Mouse (Mus musculus): Measurements from ENCODE around the gene Pecr. TPM values are rescaled to one million over a fixed set of nuclear protein-coding genes. Genes with fewer than 3 reads are reported as not detected.
"Not testable (repeated sequence)": the region's sequence is repeated elsewhere in the genome, so short reads cannot be mapped to it uniquely, and the experiment has no call there.

Pecr gene
- total and polyA plus RNA-seq, 3 experiments, result 10.7 to 15.5 TPM; not detected in 1

- TF ChIP-seq GATA1 (IDR thresholded peaks at IDR 0.05; ENCODE audit: low read depth, low read length) (peak; percentile 81), USF1 (IDR thresholded peaks at IDR 0.05; ENCODE audit: low read depth, low read length) (no peak), SMC3 (IDR thresholded peaks at IDR 0.05; ENCODE audit: low read depth, low read length) (no peak)
These were observed 57.8 kb downstream of the Pecr start (continued) for GRCm38 (mm10) chr1:72226172-72226886.

- not testable (repeated sequence) for H3K9me3 ChIP-seq (replicated peaks; ENCODE audit: insufficient read depth, low read length); H3K27ac ChIP-seq (ENCODE audit: control insufficient read depth, low read depth, low read length); H3K36me3 ChIP-seq (ENCODE audit: control insufficient read depth in 1 of 2, insufficient read depth in 2 of 2, low read length in 2 of 2); H3K27me3 ChIP-seq (ENCODE audit: control insufficient read depth in 1 of 2, insufficient read depth in 2 of 2, low read length in 2 of 2); H3K79me2 ChIP-seq (ENCODE audit: control insufficient read depth, insufficient read depth, low read length, poor library complexity); H3K4me1 ChIP-seq (ENCODE audit: control insufficient read depth in 1 of 2, insufficient read depth in 2 of 2, low read length in 2 of 2)
- Histone ChIP-seq H3K9ac (ENCODE audit: control insufficient read depth, low read depth, low read length, poor library complexity, severe bottlenecking) (peak overlapping the region; percentile 39), H3K4me3 (ENCODE audit: control insufficient read depth in 1 of 2, insufficient read depth in 1 of 2, low read depth in 2 of 2, low read length in 2 of 2) (peak overlapping the region; percentile 46 to 56)
- peak; percentile 90 for DNase-seq (ENCODE audit: low read depth, low spot score)
- 0 out of 2 replicates have a peak, but pooled peaks have one; percentile 10 for TF ChIP-seq ETS1 (IDR thresholded peaks at IDR 0.05; ENCODE audit: low read depth, low read length)
- TF ChIP-seq TBP (IDR thresholded peaks at IDR 0.05; ENCODE audit: low read depth, low read length), result peak; percentile 92; the same call in 1 of the 2 replicates
These were observed 58.4 kb downstream of the Pecr start for GRCm38 (mm10) chr1:72225720-72226171.

GRCm38 (mm10) chr1:72225054-72225718 lies 58.9 kb downstream of the Pecr start:
- Histone ChIP-seq H3K4me3 (ENCODE audit: control insufficient read depth in 1 of 2, insufficient read depth in 1 of 2, low read depth in 2 of 2, low read length in 2 of 2) (peak overlapping the region; percentile 46 to 56), H3K4me1 (ENCODE audit: control insufficient read depth in 1 of 2, insufficient read depth in 2 of 2, low read length in 2 of 2) (peaks cover 0 to 6% of the 10 kb centered on the region in 2 experiments; a peak in 1 of 4 replicates), H3K9ac (ENCODE audit: control insufficient read depth, low read depth, low read length, poor library complexity, severe bottlenecking) (peak overlapping the region; percentile 39), H3K36me3 (ENCODE audit: control insufficient read depth in 1 of 2, insufficient read depth in 2 of 2, low read length in 2 of 2) (no peaks in the 10 kb centered on the region), H3K27me3 (ENCODE audit: control insufficient read depth in 1 of 2, insufficient read depth in 2 of 2, low read length in 2 of 2) (peaks cover 0 to 4% of the 10 kb centered on the region in 2 experiments; a peak in 3 of 4 replicates), H3K79me2 (ENCODE audit: control insufficient read depth, insufficient read depth, low read length, poor library complexity) (no peaks in the 10 kb centered on the region), H3K27ac (ENCODE audit: control insufficient read depth, low read depth, low read length) (no peak overlapping the region), H3K9me3 (replicated peaks; ENCODE audit: insufficient read depth, low read length) (no peaks in the 10 kb centered on the region)
- TF ChIP-seq USF2 (IDR thresholded peaks at IDR 0.05; ENCODE audit: borderline replicate concordance in 1 of 2, insufficient read depth in 1 of 2, low read depth in 1 of 2, low read length in 2 of 2) (no peak), ZNF384 (IDR thresholded peaks at IDR 0.05; ENCODE audit: low read depth, low read length) (peak; percentile 84)
- no peak for DNase-seq (ENCODE audit: low read depth, low spot score)

- no peak overlapping the region for H3K4me3 ChIP-seq (ENCODE audit: control insufficient read depth in 1 of 2, insufficient read depth in 1 of 2, low read depth in 2 of 2, low read length in 2 of 2)
- peaks cover 0 to 8% of the 10 kb centered on the region in 2 experiments; a peak in 3 of 4 replicates for H3K27me3 ChIP-seq (ENCODE audit: control insufficient read depth in 1 of 2, insufficient read depth in 2 of 2, low read length in 2 of 2)
- no peaks in the 10 kb centered on the region for H3K36me3 ChIP-seq (ENCODE audit: control insufficient read depth in 1 of 2, insufficient read depth in 2 of 2, low read length in 2 of 2)
- no peaks in the 10 kb centered on the region for H3K9me3 ChIP-seq (replicated peaks; ENCODE audit: insufficient read depth, low read length)
- H3K27ac ChIP-seq (ENCODE audit: control insufficient read depth, low read depth, low read length), result no peak overlapping the region
- H3K4me1 ChIP-seq (ENCODE audit: control insufficient read depth in 1 of 2, insufficient read depth in 2 of 2, low read length in 2 of 2), result no peaks in the 10 kb centered on the region
- no peaks in the 10 kb centered on the region for H3K79me2 ChIP-seq (ENCODE audit: control insufficient read depth, insufficient read depth, low read length, poor library complexity)
- no peak overlapping the region for H3K9ac ChIP-seq (ENCODE audit: control insufficient read depth, low read depth, low read length, poor library complexity, severe bottlenecking)
- peak; percentile 21 for DNase-seq (ENCODE audit: low read depth, low spot score)
- TF ChIP-seq UBTF (IDR thresholded peaks at IDR 0.05; ENCODE audit: borderline replicate concordance, insufficient read depth, low read depth, low read length) (no peak), CTCF (IDR thresholded peaks at IDR 0.05 in 2 of 3, conservative IDR thresholded peaks at IDR 0.05 in 1 of 3; ENCODE audit: control insufficient read depth in 1 of 3, insufficient read depth in 1 of 3, low read depth in 2 of 3, low read length in 3 of 3, poor library complexity in 1 of 3, severe bottlenecking in 1 of 3) (peak in 2 of 3 experiments; percentile 16 to 30; a peak in 2 of 6 replicates)
These were observed 64.1 kb downstream of the Pecr start for GRCm38 (mm10) chr1:72220008-72220407.
